Mouse (Mus musculus) spleen, adult 2 months (tissue): Measurements from ENCODE around the gene Gm36245.
"Not testable (repeated sequence)": the region's sequence is repeated elsewhere in the genome, so short reads cannot be mapped to it uniquely, and the experiment has no call there.

Experiments
- CTCF ChIP-seq: fragments of 200-500 bp; IDR thresholded peaks from 2 replicates; pipeline ENCODE4 v1.5.1; 2011; ENCODE audit warnings: mild to moderate bottlenecking, inconsistent platforms; ENCODE audit not compliant: insufficient read depth, insufficient read length, insufficient replicate concordance; ENCODE audit errors: extremely low read depth
- POLR2A ChIP-seq: fragments of 200-500 bp; IDR thresholded peaks from 2 replicates; pipeline ENCODE4 v1.6.1; 2011; ENCODE audit warnings: low read depth, low read length, inconsistent platforms

DNA sequence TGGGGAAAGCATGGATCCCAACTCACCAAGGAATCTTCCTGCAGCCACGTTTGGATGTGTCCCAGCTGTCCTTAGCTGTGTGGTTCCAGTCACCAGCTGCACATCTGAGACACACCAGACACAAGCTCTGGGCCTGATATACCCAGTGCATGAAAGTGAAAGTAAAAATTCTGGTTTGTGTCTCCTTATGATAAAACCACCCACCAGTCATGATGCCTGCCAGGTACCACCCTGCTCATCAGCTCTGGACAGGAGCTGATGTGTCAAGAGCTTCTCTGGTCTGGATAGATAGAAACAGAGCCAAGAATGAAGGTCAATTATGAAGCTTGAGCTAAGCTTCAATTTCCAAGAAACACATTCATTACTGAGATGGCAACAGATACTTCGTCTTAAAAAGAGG, 44.1 kb downstream of the Gm36245 start, which contains the start of gene Apol11b:
- not testable (repeated sequence) for TF ChIP-seq CTCF, POLR2A
